Mouse (Mus musculus): ENCODE measurements at regions not wholly inside any gene's neighbourhood (a gene's known extent, or its start where the extent isn't known, plus 50 kb on each side); places are given as distances from the start of the nearest gene placed in this dataset.

GRCm38 (mm10) chr3:128014909-128015308 is 118.8 kb upstream of the Fam241a start:
- Histone ChIP-seq H3K4me1 (ENCODE audit: control insufficient read depth in 1 of 2, insufficient read depth in 2 of 2) (no peaks in the 10 kb centered on the region), H3K4me2 (ENCODE audit: insufficient read depth, low read depth, poor library complexity, severe bottlenecking) (no peak overlapping the region), H3K27me3 (replicated peaks) (no peaks in the 10 kb centered on the region), H3K36me3 (replicated peaks in 1 of 2; ENCODE audit: control insufficient read depth in 1 of 2, insufficient read depth in 1 of 2, low read length in 1 of 2) (no peaks in the 10 kb centered on the region), H3K4me3 (replicated peaks in 1 of 3; ENCODE audit: low read depth in 2 of 3, low read length in 2 of 3, poor library complexity in 1 of 3) (no peak overlapping the region), H3K9ac (ENCODE audit: insufficient read depth, low read depth) (no peak overlapping the region), H3K79me2 (replicated peaks; ENCODE audit: control insufficient read depth, extremely low read depth, insufficient read depth, poor library complexity, severe bottlenecking) (no peaks in the 10 kb centered on the region), H3K9me3 (replicated peaks; ENCODE audit: low read length) (no peaks in the 10 kb centered on the region), H3K27ac (ENCODE audit: insufficient read depth, low read depth) (no peak overlapping the region)
- TF ChIP-seq USF1 (IDR thresholded peaks at IDR 0.05; ENCODE audit: low read depth, low read length) (no peak), IRF4 (IDR thresholded peaks at IDR 0.05; ENCODE audit: low read depth, low read length) (no peak), ETS1 (conservative IDR thresholded peaks at IDR 0.05; ENCODE audit: low read depth, low read length) (no peak), MXI1 (IDR thresholded peaks at IDR 0.05; ENCODE audit: low read depth, low read length) (no peak), E2F4 (IDR thresholded peaks at IDR 0.05; ENCODE audit: insufficient replicate concordance, low read depth, low read length) (no peak), ZNF384 (IDR thresholded peaks at IDR 0.05; ENCODE audit: low read depth, low read length) (no peak), ZMIZ1 (IDR thresholded peaks at IDR 0.05; ENCODE audit: low read depth, low read length) (no peak), KAT2A (IDR thresholded peaks at IDR 0.05; ENCODE audit: insufficient replicate concordance, low read length) (no peak), HCFC1 (IDR thresholded peaks at IDR 0.05; ENCODE audit: low read depth, low read length) (no peak), RAD21 (IDR thresholded peaks at IDR 0.05; ENCODE audit: low read depth, low read length) (no peak), JUN (IDR thresholded peaks at IDR 0.05; ENCODE audit: insufficient read depth, low read depth, low read length) (no peak), MEF2A (IDR thresholded peaks at IDR 0.05; ENCODE audit: borderline replicate concordance, low read depth, low read length) (no peak), NRF1 (IDR thresholded peaks at IDR 0.05; ENCODE audit: low read depth, low read length) (no peak), TCF12 (IDR thresholded peaks at IDR 0.05; ENCODE audit: low read depth, low read length) (no peak), UBTF (IDR thresholded peaks at IDR 0.05; ENCODE audit: low read depth, low read length) (no peak)
- DNase-seq (ENCODE audit: extremely low read depth): no peak
- dilution Hi-C loops (cut with MboI; ENCODE audit: extremely low pct_ligation_motif_present, extremely low pct_unique_long_range_greater_than_20kb, low sequenced_read_pairs): no loop called here
- in situ Hi-C loops (cut with MboI; ENCODE audit: low pct_ligation_motif_present, low pct_unique_long_range_greater_than_20kb, low sequenced_read_pairs): no loop called here

DNA sequence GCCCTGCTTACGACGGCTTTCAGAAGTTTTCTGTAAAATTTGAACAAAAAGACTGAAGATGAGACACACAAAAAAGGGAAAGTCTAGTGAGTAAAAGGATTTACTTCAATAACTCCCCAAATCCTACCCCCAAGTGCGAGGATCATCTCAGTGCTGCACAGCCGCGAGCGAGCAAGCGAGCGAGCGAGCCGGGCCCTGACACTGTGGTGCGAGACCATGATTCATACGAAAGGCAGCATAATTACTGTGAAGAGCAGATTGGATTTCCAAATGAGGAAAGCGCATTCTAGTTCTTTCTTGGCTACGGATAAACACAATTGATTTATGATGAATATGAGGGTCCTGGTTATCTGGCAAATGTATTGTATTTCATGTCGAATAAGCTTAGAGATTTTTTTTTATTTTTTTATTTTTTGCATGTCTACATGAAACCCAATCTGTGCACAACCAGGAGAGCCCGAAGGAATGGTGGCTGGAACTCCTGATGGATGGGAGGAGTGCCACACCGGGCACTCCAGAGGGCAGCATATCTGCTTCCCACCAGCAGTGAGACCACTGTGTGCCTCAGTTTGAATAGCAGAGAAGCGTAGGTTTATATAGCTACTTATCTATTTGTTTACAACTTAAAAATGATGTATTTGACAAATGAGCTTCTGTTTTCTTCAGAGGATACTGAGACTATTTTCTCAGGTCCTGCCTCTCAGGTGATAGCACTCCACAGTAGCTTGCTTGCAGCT is 106.9 kb upstream of the Fam241a start:
- TF ChIP-seq GABPA (IDR thresholded peaks at IDR 0.05; ENCODE audit: insufficient replicate concordance, low read depth, low read length): no peak
- no peak for TF ChIP-seq NRF1 (IDR thresholded peaks at IDR 0.05; ENCODE audit: low read depth, low read length)
- no peak for TF ChIP-seq TCF12 (IDR thresholded peaks at IDR 0.05; ENCODE audit: low read depth, low read length)
- no peak for TF ChIP-seq PAX5 (IDR thresholded peaks at IDR 0.05; ENCODE audit: low read length)
- TF ChIP-seq MEF2A (IDR thresholded peaks at IDR 0.05; ENCODE audit: borderline replicate concordance, low read depth, low read length): no peak
- no peak for TF ChIP-seq CHD2 (IDR thresholded peaks at IDR 0.05; ENCODE audit: low read length)
- no peak for TF ChIP-seq CTCF (conservative IDR thresholded peaks at IDR 0.05 in 1 of 2, IDR thresholded peaks at IDR 0.05 in 1 of 2; ENCODE audit: low read depth in 2 of 2, low read length in 2 of 2)
- no peak for TF ChIP-seq ELF1 (IDR thresholded peaks at IDR 0.05; ENCODE audit: low read depth, low read length)
- Histone ChIP-seq H3K4me3 (replicated peaks in 1 of 3; ENCODE audit: low read depth in 2 of 3, low read length in 2 of 3, poor library complexity in 1 of 3) (no peak overlapping the region), H3K9me3 (replicated peaks; ENCODE audit: low read length) (peaks cover 2% of the 10 kb centered on the region), H3K4me1 (ENCODE audit: control insufficient read depth in 1 of 2, insufficient read depth in 2 of 2) (peaks cover 0 to 3% of the 10 kb centered on the region in 2 experiments; a peak in 2 of 4 replicates), H3K4me2 (ENCODE audit: insufficient read depth, low read depth, poor library complexity, severe bottlenecking) (no peak overlapping the region), H3K9ac (ENCODE audit: insufficient read depth, low read depth) (no peak overlapping the region), H3K36me3 (replicated peaks in 1 of 2; ENCODE audit: control insufficient read depth in 1 of 2, insufficient read depth in 1 of 2, low read length in 1 of 2) (no peaks in the 10 kb centered on the region), H3K27me3 (replicated peaks) (no peaks in the 10 kb centered on the region), H3K27ac (ENCODE audit: insufficient read depth, low read depth) (no peak overlapping the region), H3K79me2 (replicated peaks; ENCODE audit: control insufficient read depth, extremely low read depth, insufficient read depth, poor library complexity, severe bottlenecking) (no peaks in the 10 kb centered on the region)
- no peak for DNase-seq (ENCODE audit: extremely low read depth)
- dilution Hi-C loops (cut with MboI; ENCODE audit: extremely low pct_ligation_motif_present, extremely low pct_unique_long_range_greater_than_20kb, low sequenced_read_pairs): no loop called here
- in situ Hi-C loops (cut with MboI; ENCODE audit: low pct_ligation_motif_present, low pct_unique_long_range_greater_than_20kb, low sequenced_read_pairs): no loop called here
